Mouse (Mus musculus): ENCODE measurements around the gene Phf7.

DNA sequence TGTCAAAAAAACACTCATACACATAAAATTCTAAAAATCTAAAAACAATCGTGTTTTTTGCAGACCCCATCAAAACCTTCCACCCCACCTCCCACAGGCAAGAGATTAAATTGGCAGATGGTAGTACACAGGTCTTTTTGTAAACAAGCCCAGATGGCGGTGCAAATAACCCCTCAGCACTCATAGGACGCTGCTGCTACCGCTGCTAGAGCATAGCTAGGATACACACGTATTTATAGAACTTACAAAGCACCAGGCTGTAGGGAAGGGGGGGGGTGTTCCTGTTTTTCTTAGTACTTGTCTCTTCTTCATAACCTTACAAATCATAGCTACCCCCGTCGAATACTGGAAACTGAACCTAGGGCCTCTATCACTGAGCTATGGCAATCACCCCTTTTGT is 57.3 kb downstream of the Phf7 start:
- TF ChIP-seq POLR2A (IDR thresholded peaks at IDR 0.05; ENCODE audit: low read depth, low read length) (no peak), CTCF (conservative IDR thresholded peaks at IDR 0.05; ENCODE audit: insufficient read depth, insufficient read length, low read depth, low read length) (no peak)
